Mouse (Mus musculus) hindbrain, embryonic 13.5 days (tissue): Measurements from ENCODE around the gene Ermap. TPM values are rescaled to one million over a fixed set of nuclear protein-coding genes. Genes with fewer than 3 reads are reported as not detected.

Experiments used
- ATAC-seq: fragments of 200-750 bp; cut with Nextera tagmentation; 2 replicates; pipeline ENCODE4 v1.8.0; 2017; ENCODE audit warnings: moderate TSS enrichment; ENCODE audit not compliant: low FRiP score
- H3K27ac ChIP-seq: fragments of 300-500 bp; sonication (generic); 2 replicates; pipeline ENCODE4 v1.5.1; 2015; ENCODE audit warnings: inconsistent platforms, mild to moderate bottlenecking, moderate library complexity
- H3K27me3 ChIP-seq: fragments of 300-500 bp; sonication (generic); 2 replicates; pipeline ENCODE4 v1.6.1; 2015; ENCODE audit warnings: mild to moderate bottlenecking, inconsistent platforms
- H3K36me3 ChIP-seq: fragments of 300-500 bp; sonication (generic); 2 replicates; pipeline ENCODE4 v1.6.1; 2015; ENCODE audit warnings: mild to moderate bottlenecking, inconsistent platforms
- H3K4me1 ChIP-seq: fragments of 300-500 bp; sonication (generic); replicated peaks from 2 replicates; pipeline ENCODE4 v1.6.1; 2015; ENCODE audit warnings: inconsistent platforms
- H3K4me2 ChIP-seq: fragments of 300-500 bp; sonication (generic); 2 replicates; pipeline ENCODE4 v1.6.1; 2015; ENCODE audit warnings: inconsistent platforms, mild to moderate bottlenecking, moderate library complexity
- H3K4me3 ChIP-seq: fragments of 300-500 bp; sonication (generic); 2 replicates; pipeline ENCODE4 v1.5.1; 2015; ENCODE audit warnings: mild to moderate bottlenecking, inconsistent platforms
- H3K9ac ChIP-seq: fragments of 300-500 bp; sonication (generic); 2 replicates; pipeline ENCODE4 v1.6.1; 2015; ENCODE audit warnings: mild to moderate bottlenecking, inconsistent platforms
- H3K9me3 ChIP-seq: fragments of 300-500 bp; sonication (generic); 2 replicates; pipeline ENCODE4 v1.6.1; 2016; ENCODE audit warnings: inconsistent platforms
- WGBS: fragments of 180-500 bp; shearing (Covaris S2); methylation state at CpG from one replicate; pipeline ENCODE4 v1.1.7; 2015; 5-methylcytosine and 5-hydroxymethylcytosine counted together
- polyA plus RNA-seq: library from polyadenylated mRNA; unstranded; fragments of >200 nt; fragmentation: Nextera tagmentation; extraction: Ambion mirVana; gene quantifications from 2 replicates; pipeline ENCODE4 v1.2.1, GENCODE M21; 2015

The Ermap gene
- polyA plus RNA-seq, 1 experiment from 2014 or later = 1.1 TPM

DNA sequence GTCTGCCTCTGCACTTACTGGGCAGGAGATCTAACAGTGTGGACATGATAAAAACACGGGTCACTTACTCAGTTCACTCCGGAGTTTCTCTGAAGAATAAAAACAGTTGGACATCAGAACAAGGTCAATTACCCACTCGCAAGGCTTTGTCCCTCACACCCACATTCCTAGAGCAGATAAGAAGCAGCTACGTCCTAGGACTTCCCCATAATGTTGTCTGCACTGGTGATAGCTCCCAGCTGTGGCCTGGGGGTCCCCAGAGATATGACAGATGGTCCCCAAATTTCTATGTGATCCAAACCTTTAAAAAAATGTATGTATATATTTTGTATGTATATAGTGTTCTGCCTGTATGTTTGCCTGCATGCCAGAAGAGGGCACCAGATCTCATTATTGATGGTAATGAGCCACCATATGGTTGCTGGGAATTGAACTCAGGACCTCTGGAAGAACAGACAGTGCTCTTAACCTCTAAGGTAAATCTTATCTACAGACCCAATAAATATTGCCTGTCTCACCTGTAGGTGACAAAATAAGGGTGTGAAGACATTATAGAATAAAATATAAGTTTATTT lies 9.6 kb downstream of the Ermap start:
- Histone ChIP-seq H3K4me3 (no peak overlapping the region), H3K27me3 (no peaks in the 10 kb centered on the region), H3K9ac (no peak overlapping the region), H3K4me2 (no peak overlapping the region), H3K36me3 (no peaks in the 10 kb centered on the region), H3K27ac (no peak overlapping the region), H3K4me1 (no peaks in the 10 kb centered on the region), H3K9me3 (no peaks in the 10 kb centered on the region)
- 48% methylated on average over 4 of the region's 4 CpGs for WGBS
- no peak for ATAC-seq

DNA sequence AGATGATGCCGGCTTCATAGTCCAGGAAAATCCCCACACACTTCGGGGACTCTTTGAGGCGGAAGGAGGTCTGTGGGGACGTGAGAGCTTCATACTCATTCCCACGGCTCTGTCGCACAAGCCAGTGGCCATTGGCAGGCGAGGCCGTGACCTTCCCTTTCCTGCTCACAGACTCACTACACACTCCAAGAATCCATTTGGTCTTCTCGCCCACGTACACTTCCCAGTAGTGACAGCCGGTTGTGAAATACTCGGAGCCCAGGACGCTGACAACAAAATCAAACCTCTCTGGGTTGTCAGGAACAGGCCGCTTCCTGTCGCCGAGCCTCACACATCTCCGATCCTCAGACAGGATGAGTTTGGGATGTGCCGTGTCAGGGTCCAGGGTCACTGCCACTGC lies 11.5 kb downstream of the Ermap start:
- Histone ChIP-seq H3K9me3 (no peaks in the 10 kb centered on the region), H3K36me3 (no peaks in the 10 kb centered on the region), H3K4me2 (no peak overlapping the region), H3K27ac (no peak overlapping the region), H3K4me3 (no peak overlapping the region), H3K9ac (no peak overlapping the region), H3K4me1 (peaks cover 6% of the 10 kb centered on the region), H3K27me3 (no peaks in the 10 kb centered on the region)
- no peak for ATAC-seq
- 83% methylated on average over 18 of the region's 18 CpGs for WGBS

DNA sequence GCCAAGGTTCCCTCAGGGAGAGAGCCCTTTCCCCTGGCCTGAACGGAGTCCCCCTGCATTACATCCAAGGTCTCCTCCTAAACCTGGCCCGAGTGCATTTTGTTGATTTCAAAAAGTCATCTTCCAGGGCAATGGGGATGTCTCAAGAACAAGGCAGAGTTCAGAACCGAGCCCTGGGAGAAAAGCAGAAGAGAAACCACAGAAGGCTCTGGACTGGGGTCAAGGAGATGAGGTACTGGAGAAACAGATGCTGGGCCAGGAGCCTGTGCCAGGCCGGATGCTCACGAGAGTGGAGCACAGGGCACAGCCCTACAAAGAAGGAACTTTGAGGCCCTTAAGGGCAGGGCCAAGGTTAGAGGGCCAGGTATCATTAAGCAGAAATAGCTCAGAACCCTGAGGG lies 12.1 kb downstream of the Ermap start:
- peaks cover 12% of the 10 kb centered on the region for H3K4me1 ChIP-seq
- H3K27ac ChIP-seq = no peak overlapping the region
- H3K9ac ChIP-seq = no peak overlapping the region
- WGBS = 89% methylated on average over 5 of the region's 5 CpGs
- no peaks in the 10 kb centered on the region for H3K36me3 ChIP-seq
- H3K27me3 ChIP-seq = no peaks in the 10 kb centered on the region
- no peak for ATAC-seq
- no peak overlapping the region for H3K4me2 ChIP-seq
- H3K9me3 ChIP-seq = no peaks in the 10 kb centered on the region
- H3K4me3 ChIP-seq = no peak overlapping the region

DNA sequence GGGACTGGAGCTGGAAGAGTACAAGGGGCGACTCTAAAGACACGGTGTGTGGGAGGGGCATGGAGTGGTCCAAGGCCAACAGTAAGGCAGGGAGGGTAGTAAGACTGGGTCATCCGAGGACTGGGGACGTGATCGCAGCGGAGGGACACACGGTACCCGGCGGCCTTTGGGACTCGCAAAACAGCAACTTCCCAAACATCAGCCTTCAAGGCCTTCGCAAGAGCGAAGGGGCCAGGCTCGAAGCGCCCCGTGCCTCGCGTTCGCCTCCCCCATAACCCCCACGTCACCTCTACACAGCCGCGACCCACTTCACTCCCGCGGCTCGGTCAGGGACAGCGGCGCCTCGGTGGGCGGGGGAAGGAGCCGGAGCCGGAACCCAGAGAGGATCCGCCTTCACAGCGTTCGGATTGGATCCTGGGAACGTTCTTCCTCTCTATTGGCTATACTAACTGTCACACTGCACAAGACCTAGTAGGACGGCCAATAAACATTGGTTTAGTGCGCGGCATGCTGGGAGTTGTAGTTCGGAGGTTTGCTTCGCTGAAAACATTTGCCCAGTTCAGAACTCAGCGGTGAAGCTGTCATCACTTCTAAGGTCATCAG lies 15.9 kb downstream of the Ermap start, which contains the start of gene Zfp691:
Gene Zfp691 (minus strand): TSS at position 345 of the 603 bp plus-strand sequence.
- peak within 1 kb of the TSS; percentile 83 for H3K4me2 ChIP-seq
- H3K36me3 ChIP-seq = peaks cover 22% of the 10 kb centered on the region
- H3K4me3 ChIP-seq = peak within 1 kb of the TSS; percentile 66
- no peaks in the 10 kb centered on the region for H3K27me3 ChIP-seq
- H3K9ac ChIP-seq = peak within 1 kb of the TSS; percentile 83
- WGBS = under 1% methylated on average over 40 of the region's 40 CpGs
- peak; percentile 100 for ATAC-seq
- H3K9me3 ChIP-seq = no peaks in the 10 kb centered on the region
- peaks cover 28% of the 10 kb centered on the region for H3K4me1 ChIP-seq
- H3K27ac ChIP-seq = no peak within 1 kb of the TSS

DNA sequence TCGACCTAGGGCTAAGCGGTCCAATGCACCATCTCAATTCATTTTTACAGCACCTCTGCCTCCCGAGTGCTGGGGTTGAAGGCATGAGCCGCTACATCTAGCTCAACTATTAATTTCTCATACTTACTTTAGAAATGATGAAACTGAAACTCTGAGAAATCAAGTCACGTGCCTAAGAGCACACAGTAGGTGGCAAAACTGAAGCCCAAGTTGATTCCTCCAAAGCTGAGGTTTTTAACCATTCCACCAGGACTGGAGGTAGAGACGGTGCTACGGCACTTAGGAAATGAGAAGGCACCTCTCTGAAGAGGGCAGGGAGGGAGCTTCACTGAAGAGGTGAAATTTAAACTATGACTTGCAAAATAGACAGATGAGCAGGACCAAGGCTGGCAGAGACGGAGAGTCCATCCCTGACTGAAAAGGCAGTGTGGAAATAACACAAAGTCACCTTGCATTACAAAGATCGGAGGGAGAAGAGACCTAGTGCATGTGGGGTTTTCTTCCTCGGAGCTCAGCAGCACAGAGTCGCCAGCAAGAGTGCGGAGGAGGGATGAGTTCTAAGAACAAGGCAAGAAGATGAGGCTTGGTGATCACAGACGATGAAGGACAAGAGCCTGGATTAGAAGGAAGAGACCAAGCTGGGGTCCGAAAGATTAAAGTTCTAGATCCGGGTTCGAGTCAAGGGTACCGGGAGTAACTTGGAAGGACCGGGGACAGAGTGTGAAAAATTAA lies 16.7 kb downstream of the Ermap start:
- Histone ChIP-seq H3K9ac (peak overlapping the region; percentile 83), H3K4me1 (peaks cover 28% of the 10 kb centered on the region), H3K4me2 (peak overlapping the region; percentile 83), H3K27ac (no peak overlapping the region), H3K36me3 (peaks cover 30% of the 10 kb centered on the region), H3K27me3 (no peaks in the 10 kb centered on the region), H3K9me3 (no peaks in the 10 kb centered on the region), H3K4me3 (peak overlapping the region; percentile 66)
- 40% methylated on average over 18 of the region's 18 CpGs for WGBS
- no peak for ATAC-seq

DNA sequence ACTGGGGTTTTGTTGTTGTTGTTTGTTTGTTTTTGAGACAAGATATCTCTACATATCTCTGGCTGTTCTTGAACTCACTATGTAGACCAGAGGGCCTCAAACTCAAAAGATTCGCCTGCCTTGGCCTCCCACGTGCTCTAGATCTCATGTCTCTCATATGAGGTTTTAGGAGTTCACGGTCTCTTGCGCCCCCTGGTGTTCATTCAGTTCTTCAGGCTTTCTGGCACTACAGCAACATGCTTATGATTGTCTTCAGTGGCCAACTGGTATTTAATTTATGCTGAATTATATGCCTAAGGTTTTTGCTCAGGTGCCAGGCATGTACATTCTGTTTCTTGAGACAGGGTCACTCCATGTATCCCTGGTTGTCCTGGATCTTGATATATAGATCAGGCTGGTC lies 22.1 kb downstream of the Ermap start:
- Histone ChIP-seq H3K4me2 (no peak overlapping the region), H3K27me3 (no peaks in the 10 kb centered on the region), H3K4me1 (peaks cover 15% of the 10 kb centered on the region), H3K9me3 (no peaks in the 10 kb centered on the region), H3K36me3 (peaks cover 31% of the 10 kb centered on the region), H3K4me3 (no peak overlapping the region), H3K27ac (no peak overlapping the region), H3K9ac (no peak overlapping the region)
- ATAC-seq = peak; percentile 49; the same call in 1 of the 2 replicates
- 4% methylated on average over 4 of the region's 4 CpGs for WGBS

DNA sequence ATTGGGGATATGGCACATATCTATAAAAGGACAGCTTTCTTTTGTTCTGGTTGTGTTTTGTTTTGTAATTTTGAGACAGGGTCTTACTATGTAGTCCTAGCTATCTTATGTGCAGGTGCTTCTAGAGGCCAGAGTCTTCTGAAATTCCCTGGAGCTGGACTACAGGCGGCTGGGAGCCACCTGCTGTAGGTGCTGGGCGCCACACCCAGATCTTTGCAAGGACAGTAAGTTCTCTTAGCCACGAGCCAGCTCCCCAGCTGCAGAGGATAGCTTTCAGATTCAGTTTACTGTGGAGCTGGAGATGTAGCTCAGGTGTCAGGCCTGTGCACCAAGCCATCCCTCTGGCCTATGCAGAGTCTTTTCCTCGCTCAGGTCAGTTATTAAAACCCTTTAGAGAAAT lies 22.7 kb downstream of the Ermap start:
- no peak for ATAC-seq
- 80% methylated on average over 4 of the region's 4 CpGs for WGBS
- H3K27ac ChIP-seq = no peak overlapping the region
- H3K4me2 ChIP-seq = no peak overlapping the region
- no peaks in the 10 kb centered on the region for H3K27me3 ChIP-seq
- H3K9me3 ChIP-seq = no peaks in the 10 kb centered on the region
- peaks cover 31% of the 10 kb centered on the region for H3K36me3 ChIP-seq
- H3K4me1 ChIP-seq = peaks cover 9% of the 10 kb centered on the region
- H3K4me3 ChIP-seq = no peak overlapping the region
- no peak overlapping the region for H3K9ac ChIP-seq

DNA sequence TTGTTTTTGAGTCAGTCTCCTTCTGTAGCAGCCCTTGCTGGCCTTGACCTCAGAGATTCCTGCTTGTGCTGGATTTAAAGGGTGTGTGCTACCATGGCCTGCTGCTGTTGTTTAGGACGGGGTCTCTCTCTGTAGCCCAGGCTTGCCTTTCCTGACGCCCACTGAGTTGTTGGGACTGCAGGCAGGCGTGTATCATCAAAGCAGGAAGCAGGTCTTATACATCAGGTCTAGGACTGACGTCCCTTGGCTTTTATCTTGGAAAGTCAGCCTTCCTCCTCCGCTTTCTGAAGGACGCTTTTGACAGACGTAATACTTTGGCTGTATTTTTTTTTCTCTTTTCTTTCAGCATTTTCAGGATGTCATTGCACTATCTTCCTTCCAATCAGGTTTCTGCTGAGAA lies 23.9 kb downstream of the Ermap start:
- 85% methylated on average over 7 of the region's 7 CpGs for WGBS
- no peak for ATAC-seq
- no peaks in the 10 kb centered on the region for H3K9me3 ChIP-seq

DNA sequence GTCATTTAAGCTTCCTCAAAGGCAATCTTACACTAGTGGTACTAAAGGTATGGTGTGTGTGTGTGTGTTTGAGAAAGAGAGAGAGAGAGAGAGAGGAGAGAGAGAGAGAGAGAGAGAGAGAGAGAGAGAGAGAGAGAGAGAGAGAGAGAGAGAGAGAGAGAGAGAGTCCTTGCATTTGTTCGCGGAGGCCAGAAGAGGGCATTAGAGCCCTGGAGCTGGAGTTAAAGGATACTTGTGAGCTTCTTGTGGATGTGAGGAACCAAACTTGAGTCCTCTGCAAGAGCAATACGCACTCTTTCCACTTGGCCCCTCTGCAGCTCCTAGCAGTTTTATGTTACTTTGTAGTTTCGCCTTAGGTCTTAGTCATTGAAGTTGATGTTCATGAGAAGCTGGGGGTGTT lies 26.8 kb downstream of the Ermap start:
- 75% methylated on average over 4 of the region's 4 CpGs for whole genome bisulfite sequencing

More for the DNA sequence above, 23.9 kb downstream of the Ermap start:
- Histone ChIP-seq H3K4me3 (no peak overlapping the region), H3K27ac (no peak overlapping the region), H3K9ac (no peak overlapping the region), H3K27me3 (no peaks in the 10 kb centered on the region), H3K36me3 (peaks cover 29% of the 10 kb centered on the region), H3K4me1 (no peaks in the 10 kb centered on the region), H3K4me2 (no peak overlapping the region)

DNA sequence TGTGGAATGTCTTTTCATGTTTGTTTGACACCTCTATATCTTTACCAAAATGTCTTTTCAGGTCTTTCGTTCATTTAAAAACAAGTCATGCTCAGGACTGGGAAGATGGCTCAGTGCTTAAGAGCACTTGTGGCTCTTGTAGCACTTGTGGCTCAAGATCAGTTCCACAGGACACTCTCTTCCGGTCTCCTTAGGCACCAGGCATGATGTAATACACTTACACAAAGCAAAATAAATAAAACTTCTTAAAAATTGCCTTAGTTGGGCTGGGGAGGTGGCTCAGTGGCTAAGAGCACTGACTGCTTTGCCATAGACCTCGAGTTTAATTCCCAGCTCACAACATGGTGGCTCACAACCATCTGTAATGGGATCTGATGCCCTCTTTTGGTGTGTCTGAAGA lies 28.5 kb downstream of the Ermap start:
- Histone ChIP-seq H3K27me3 (no peaks in the 10 kb centered on the region), H3K4me1 (no peaks in the 10 kb centered on the region), H3K27ac (no peak overlapping the region), H3K4me2 (no peak overlapping the region), H3K4me3 (no peak overlapping the region), H3K36me3 (no peaks in the 10 kb centered on the region), H3K9ac (no peak overlapping the region), H3K9me3 (no peaks in the 10 kb centered on the region)
- WGBS = 82% methylated on average over 3 of the region's 3 CpGs
- no peak for ATAC-seq

More for the DNA sequence above, 26.8 kb downstream of the Ermap start:
- Histone ChIP-seq H3K9ac (no peak overlapping the region), H3K27me3 (no peaks in the 10 kb centered on the region), H3K36me3 (no peaks in the 10 kb centered on the region), H3K4me2 (no peak overlapping the region), H3K4me1 (no peaks in the 10 kb centered on the region), H3K9me3 (no peaks in the 10 kb centered on the region), H3K4me3 (no peak overlapping the region), H3K27ac (no peak overlapping the region)
- no peak for ATAC-seq

DNA sequence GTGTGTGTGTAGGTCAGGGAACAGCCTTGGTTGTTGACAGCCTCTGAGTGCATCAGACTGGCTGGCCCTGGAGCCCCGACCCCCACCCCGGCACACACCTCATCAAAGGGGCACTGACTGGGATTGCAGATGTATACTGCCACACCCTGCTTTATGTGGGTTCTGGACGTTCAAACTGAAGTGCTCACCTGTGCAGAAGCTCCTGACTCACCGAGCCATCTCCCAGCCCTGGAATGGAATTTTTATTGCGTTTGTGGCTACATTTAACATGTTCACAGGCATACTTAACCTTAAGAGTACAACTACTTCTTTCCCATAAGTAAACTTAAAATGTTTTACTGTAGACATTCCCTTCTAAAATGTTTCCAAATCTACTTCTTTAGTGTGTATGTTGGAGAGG lies 31.9 kb downstream of the Ermap start:
- H3K9ac ChIP-seq = no peak overlapping the region
- H3K4me2 ChIP-seq = no peak overlapping the region
- H3K4me1 ChIP-seq = no peaks in the 10 kb centered on the region
- no peak overlapping the region for H3K4me3 ChIP-seq
- no peaks in the 10 kb centered on the region for H3K27me3 ChIP-seq
- 92% methylated on average over 5 of the region's 5 CpGs for WGBS
- ATAC-seq = no peak
- no peaks in the 10 kb centered on the region for H3K9me3 ChIP-seq
- no peak overlapping the region for H3K27ac ChIP-seq
- no peaks in the 10 kb centered on the region for H3K36me3 ChIP-seq

DNA sequence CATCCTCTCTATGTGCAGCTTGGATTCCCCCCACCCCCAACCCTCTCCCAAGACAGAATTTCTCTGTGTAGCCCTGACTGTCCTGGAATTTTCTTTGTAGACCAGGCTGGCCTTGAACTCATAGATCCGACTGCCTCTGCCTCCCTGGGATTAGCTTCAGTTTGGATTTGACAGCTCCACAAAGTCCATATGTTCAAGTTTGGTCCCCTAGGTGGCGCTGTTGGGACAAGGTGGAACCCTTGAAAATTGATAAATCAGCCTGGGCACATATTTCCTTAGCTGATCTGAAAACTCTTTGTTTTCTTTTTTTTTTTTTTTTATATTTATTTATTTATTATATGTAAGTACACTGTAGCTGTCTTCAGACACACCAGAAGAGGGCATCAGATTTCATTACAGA lies 32.6 kb downstream of the Ermap start:
- Histone ChIP-seq H3K9me3 (no peaks in the 10 kb centered on the region), H3K4me1 (no peaks in the 10 kb centered on the region), H3K36me3 (no peaks in the 10 kb centered on the region), H3K4me2 (no peak overlapping the region), H3K9ac (no peak overlapping the region), H3K27me3 (no peaks in the 10 kb centered on the region), H3K4me3 (no peak overlapping the region), H3K27ac (no peak overlapping the region)
- 33% methylated on average over 2 of the region's 2 CpGs for WGBS
- no peak for ATAC-seq

DNA sequence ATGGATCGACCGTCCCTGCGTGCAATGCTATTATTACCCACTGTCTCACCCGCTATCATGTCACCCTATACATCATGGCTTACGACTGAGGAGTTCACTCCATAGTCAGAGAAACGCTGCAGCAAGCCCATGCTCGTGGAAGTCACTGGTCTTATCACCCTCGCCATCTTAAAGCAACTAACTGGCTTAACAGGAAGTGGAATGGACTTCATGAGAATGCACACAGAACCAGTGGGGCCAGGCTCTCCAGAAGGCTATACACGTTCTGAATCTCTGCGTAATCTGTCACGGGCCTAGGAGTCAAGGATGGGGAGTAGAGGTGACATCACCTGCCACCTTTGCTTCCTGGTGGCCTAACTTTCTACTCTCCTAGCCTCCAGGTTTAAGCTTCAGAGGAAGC lies 41.1 kb downstream of the Ermap start:
- no peak overlapping the region for H3K9ac ChIP-seq
- no peak overlapping the region for H3K4me2 ChIP-seq
- H3K4me1 ChIP-seq = no peaks in the 10 kb centered on the region
- no peaks in the 10 kb centered on the region for H3K27me3 ChIP-seq
- no peaks in the 10 kb centered on the region for H3K36me3 ChIP-seq
- no peak for ATAC-seq
- no peak overlapping the region for H3K4me3 ChIP-seq
- 92% methylated on average over 11 of the region's 11 CpGs for WGBS
- no peaks in the 10 kb centered on the region for H3K9me3 ChIP-seq
- no peak overlapping the region for H3K27ac ChIP-seq
